Mouse (Mus musculus) heart, adult 18-20 months (tissue): Measurements from ENCODE around the gene Mb21d2. TPM values are rescaled to one million over a fixed set of nuclear protein-coding genes. Genes with fewer than 3 reads are reported as not detected.

ENCODE experiments used
- total RNA-seq, 2 experiments: library from RNA; stranded (reverse); gene quantifications; 2 replicates each; pipeline ENCODE4 v1.2.3; 2021

The Mb21d2 gene
- total RNA-seq, 2 experiments from 2014 or later = 8.4 to 9.3 TPM

Other genes starting within 250 kb of the Mb21d2 start
- gene Fgf12, start 176.6 kb downstream of the Mb21d2 start, total RNA-seq = 10 to 100 TPM; 12.2 to 13.2 TPM